ENCODE assay signal across 8 mouse cellular contexts in genomic region chr1:65048781-65049180, GRCm38 (mm10).
DNase-seq lines count a peak whose midpoint lies in the region.

No protein-coding gene starts in this region.

- peak; percentile 2 to 8 for DNase-seq in cerebellum, adult 18-20 months
- no peak for DNase-seq in cerebellum, adult 11 months
- DNase-seq in 3T3-L1 (ENCODE audit: low read depth, low spot score), result peak; percentile 18
- peak; percentile 10 to 23 for DNase-seq in cerebellum, postnatal 36 days
- peak; percentile 59 to 77 for DNase-seq in kidney, postnatal 36 days
- DNase-seq in testis, postnatal 10 days (ENCODE audit: low spot score), result peak; percentile 64
- no peak for DNase-seq in spleen, postnatal 4 days (ENCODE audit: low spot score in 2 of 2)
- no peak for DNase-seq in liver

Comparison
In these comparisons a context has a peak if more than half of its experiments do, and no peak if none do; other contexts are left out.
1. DNase-seq: peak in cerebellum, adult 18-20 months (2 of 2), 3T3-L1 (single experiment), cerebellum, postnatal 36 days (2 of 2), kidney, postnatal 36 days (2 of 2) and testis, postnatal 10 days (single experiment); none in cerebellum, adult 11 months (single experiment), spleen, postnatal 4 days (0 of 2) and liver (single experiment).